Mouse (Mus musculus): ENCODE data around the gene Pitpna.

Gene Pitpna

GRCm38 (mm10) chr11:75630645-75631229, 42.8 kb downstream of the Pitpna start, which contains the start of gene Inpp5k:
Gene Inpp5k (plus strand): TSS chr11:75630988.
- DNase-seq (ENCODE audit: extremely low read depth, low read depth, low spot score): peak; percentile 81

GRCm38 (mm10) chr11:75631561-75632225, 43.8 kb downstream of the Pitpna start:
- DNase-seq (ENCODE audit: extremely low read depth, low read depth, low spot score): no peak

GRCm38 (mm10) chr11:75632921-75633320, 45.0 kb downstream of the Pitpna start:
- no peak for DNase-seq (ENCODE audit: extremely low read depth, low read depth, low spot score)

- DNase-seq (ENCODE audit: extremely low read depth, low read depth, low spot score): no peak
Measured at GRCm38 (mm10) chr11:75634801-75635200, 46.9 kb downstream of the Pitpna start.

- no peak for DNase-seq (ENCODE audit: extremely low read depth, low read depth, low spot score)
Measured at GRCm38 (mm10) chr11:75635315-75635714, 47.4 kb downstream of the Pitpna start.

- DNase-seq (ENCODE audit: extremely low read depth, low read depth, low spot score): no peak
Measured at GRCm38 (mm10) chr11:75643323-75643722, 55.4 kb downstream of the Pitpna start.

GRCm38 (mm10) chr11:75644684-75645083, 56.8 kb downstream of the Pitpna start:
- no peak for DNase-seq (ENCODE audit: extremely low read depth, low read depth, low spot score)

- no peak for DNase-seq (ENCODE audit: extremely low read depth, low read depth, low spot score)
Measured at GRCm38 (mm10) chr11:75647681-75648211, 59.8 kb downstream of the Pitpna start.

- DNase-seq (ENCODE audit: extremely low read depth, low read depth, low spot score): no peak
Measured at GRCm38 (mm10) chr11:75649155-75649561, 61.3 kb downstream of the Pitpna start.

- no peak for DNase-seq (ENCODE audit: extremely low read depth, low read depth, low spot score)
Measured at GRCm38 (mm10) chr11:75650311-75650710, 62.4 kb downstream of the Pitpna start, which contains the start of gene Myo1c. Gene Myo1c (plus strand): TSS chr11:75650504.

- DNase-seq (ENCODE audit: extremely low read depth, low read depth, low spot score): no peak
Measured at GRCm38 (mm10) chr11:75650958-75651425, 63.1 kb downstream of the Pitpna start.

GRCm38 (mm10) chr11:75651426-75652221, 63.7 kb downstream of the Pitpna start:
- no peak for DNase-seq (ENCODE audit: extremely low read depth, low read depth, low spot score)

GRCm38 (mm10) chr11:75652222-75652941, 64.5 kb downstream of the Pitpna start:
- no peak for DNase-seq (ENCODE audit: extremely low read depth, low read depth, low spot score)

GRCm38 (mm10) chr11:75652942-75653684, 65.2 kb downstream of the Pitpna start:
- DNase-seq (ENCODE audit: extremely low read depth, low read depth, low spot score): no peak

GRCm38 (mm10) chr11:75653781-75654470, 66.0 kb downstream of the Pitpna start:
- no peak for DNase-seq (ENCODE audit: extremely low read depth, low read depth, low spot score)

GRCm38 (mm10) chr11:75654471-75655390, 66.8 kb downstream of the Pitpna start:
- no peak for DNase-seq (ENCODE audit: extremely low read depth, low read depth, low spot score)

GRCm38 (mm10) chr11:75655621-75656545, 68.0 kb downstream of the Pitpna start:
- DNase-seq (ENCODE audit: extremely low read depth, low read depth, low spot score): no peak
